Comparison of ENCODE assay signal across 12 mouse cellular contexts in genomic region chr12:86162890-86163816, GRCm38 (mm10).
DNase-seq lines count a peak whose midpoint lies in the region; ATAC-seq and TF ChIP-seq lines count a peak whose summit lies in the region.
"Had no signal": no experiment of that assay in that cellular context is flagged by ENCODE, and none has a peak within 500 bp of the region (broad histone marks: within the 10 kb centered on the region; RNA-seq: fewer than 3 reads in every experiment).

No protein-coding gene starts in this region.

- no peaks in the 10 kb centered on the region for H3K27me3 ChIP-seq in heart, embryonic 13.5 days (replicated peaks)
- 0 out of 2 replicates have a peak, but pooled peaks cover 1% of the 10 kb centered on the region for H3K27me3 ChIP-seq in heart, embryonic 11.5 days (ENCODE audit: control insufficient read depth, insufficient read depth, low read length)
- peaks cover 18% of the 10 kb centered on the region; the same call in 1 of the 2 replicates for H3K27me3 ChIP-seq in embryonic facial prominence, embryonic 10.5 days (replicated peaks; ENCODE audit: low read depth, poor library complexity, severe bottlenecking)
- no peaks in the 10 kb centered on the region for H3K27me3 ChIP-seq in hindbrain, postnatal 0 days (ENCODE audit: insufficient read depth, low read length)
- no peaks in the 10 kb centered on the region for H3K27me3 ChIP-seq in neural tube, embryonic 15.5 days (replicated peaks)
- H3K27me3 ChIP-seq in thymus, adult 2 months (ENCODE audit: control insufficient read depth, insufficient read depth, low read length): no peaks in the 10 kb centered on the region
- H3K27me3 ChIP-seq: CH12.LX; liver, embryonic 15.5 days had no signal

- no peak overlapping the region for H3K27ac ChIP-seq in heart, embryonic 13.5 days (replicated peaks)
- no peak overlapping the region for H3K27ac ChIP-seq in heart, embryonic 11.5 days (ENCODE audit: low read depth, low read length)
- peak overlapping the region; percentile 66 for H3K27ac ChIP-seq in embryonic facial prominence, embryonic 10.5 days (replicated peaks)
- H3K27ac ChIP-seq in hindbrain, postnatal 0 days: peak overlapping the region; percentile 36
- H3K27ac ChIP-seq in neural tube, embryonic 15.5 days (replicated peaks): no peak overlapping the region
- no peak overlapping the region for H3K27ac ChIP-seq in thymus, adult 2 months (ENCODE audit: control insufficient read depth, insufficient read depth, low read length)
- H3K27ac ChIP-seq: liver, embryonic 15.5 days; neural tube, embryonic 13.5 days had no signal

- peak; percentile 33 for DNase-seq in ES-CJ7 (ENCODE audit: low read depth, low spot score)
- peak; percentile 40 for DNase-seq in embryonic facial prominence, embryonic 10.5 days (ENCODE audit: low spot score)
- peak; percentile 25 for DNase-seq in hindbrain, postnatal 0 days (ENCODE audit: low spot score)
- DNase-seq in thymus, adult 2 months: no peak
- no peak for DNase-seq in frontal cortex, adult 2 months (ENCODE audit: extremely low spot score in 1 of 2, low spot score in 1 of 2)
- DNase-seq: kidney, adult 8-10 months had no signal

- H3K4me3 ChIP-seq in heart, embryonic 13.5 days: no peak overlapping the region
- H3K4me3 ChIP-seq in heart, embryonic 11.5 days (ENCODE audit: low read depth, low read length): no peak overlapping the region
- H3K4me3 ChIP-seq in embryonic facial prominence, embryonic 10.5 days: no peak overlapping the region
- H3K4me3 ChIP-seq in hindbrain, postnatal 0 days (ENCODE audit: low read length): no peak overlapping the region
- H3K4me3 ChIP-seq in neural tube, embryonic 15.5 days (replicated peaks): no peak overlapping the region
- no peak overlapping the region for H3K4me3 ChIP-seq in thymus, adult 2 months (ENCODE audit: control insufficient read depth, insufficient read depth, low read length)
- H3K4me3 ChIP-seq: liver, embryonic 15.5 days; neural tube, embryonic 13.5 days had no signal

- H3K36me3 ChIP-seq in heart, embryonic 13.5 days: peaks cover 17% of the 10 kb centered on the region
- H3K36me3 ChIP-seq in heart, embryonic 11.5 days (ENCODE audit: control insufficient read depth, insufficient read depth, low read length): peaks cover 7% of the 10 kb centered on the region; the same call in 1 of the 2 replicates
- peaks cover 12% of the 10 kb centered on the region for H3K36me3 ChIP-seq in embryonic facial prominence, embryonic 10.5 days (replicated peaks)
- H3K36me3 ChIP-seq in hindbrain, postnatal 0 days (ENCODE audit: insufficient read depth, low read length): no peaks in the 10 kb centered on the region
- H3K36me3 ChIP-seq in neural tube, embryonic 15.5 days: no peaks in the 10 kb centered on the region
- no peaks in the 10 kb centered on the region for H3K36me3 ChIP-seq in thymus, adult 2 months (ENCODE audit: control insufficient read depth, insufficient read depth, low read length)
- H3K36me3 ChIP-seq: liver, embryonic 15.5 days had no signal

- H3K9ac ChIP-seq in heart, embryonic 13.5 days: 0 out of 2 replicates have a peak overlapping the region, but pooled peaks have one; percentile 13
- no peak overlapping the region for H3K9ac ChIP-seq in heart, embryonic 11.5 days (ENCODE audit: low read depth, low read length)
- no peak overlapping the region for H3K9ac ChIP-seq in hindbrain, postnatal 0 days (replicated peaks; ENCODE audit: low read length)
- no peak overlapping the region for H3K9ac ChIP-seq in neural tube, embryonic 15.5 days (replicated peaks)
- H3K9ac ChIP-seq: liver, embryonic 15.5 days; neural tube, embryonic 13.5 days had no signal

- TF ChIP-seq POLR2A in thymus, adult 2 months (IDR thresholded peaks at IDR 0.05; ENCODE audit: control insufficient read depth, extremely low read depth, insufficient read depth, low read length, poor library complexity): no peak

- H3K9me3 ChIP-seq in heart, embryonic 13.5 days: peaks cover 6% of the 10 kb centered on the region
- H3K9me3 ChIP-seq in heart, embryonic 11.5 days (replicated peaks; ENCODE audit: control insufficient read depth, low read length): no peaks in the 10 kb centered on the region
- H3K9me3 ChIP-seq in embryonic facial prominence, embryonic 10.5 days: peaks cover 4% of the 10 kb centered on the region; the same call in 1 of the 2 replicates
- H3K9me3 ChIP-seq in hindbrain, postnatal 0 days (ENCODE audit: low read length): no peaks in the 10 kb centered on the region
- no peaks in the 10 kb centered on the region for H3K9me3 ChIP-seq in neural tube, embryonic 15.5 days (replicated peaks)
- H3K9me3 ChIP-seq: liver, embryonic 15.5 days; neural tube, embryonic 13.5 days had no signal

- H3K4me1 ChIP-seq in heart, embryonic 13.5 days: peaks cover 46% of the 10 kb centered on the region
- peaks cover 26% of the 10 kb centered on the region for H3K4me1 ChIP-seq in heart, embryonic 11.5 days (ENCODE audit: control insufficient read depth, insufficient read depth, low read length)
- H3K4me1 ChIP-seq in embryonic facial prominence, embryonic 10.5 days: peaks cover 65% of the 10 kb centered on the region
- H3K4me1 ChIP-seq in hindbrain, postnatal 0 days (ENCODE audit: insufficient read depth, low read length): peaks cover 7% of the 10 kb centered on the region
- peaks cover 24% of the 10 kb centered on the region for H3K4me1 ChIP-seq in neural tube, embryonic 15.5 days
- no peaks in the 10 kb centered on the region for H3K4me1 ChIP-seq in thymus, adult 2 months (replicated peaks; ENCODE audit: control insufficient read depth, insufficient read depth, low read length)
- H3K4me1 ChIP-seq: liver, embryonic 15.5 days had no signal

- WGBS in heart, embryonic 13.5 days: 47% methylated on average over 12 of the region's 12 CpGs
- WGBS in heart, embryonic 11.5 days (ENCODE audit: insufficient replicate concordance): 42% methylated on average over 12 of the region's 12 CpGs
- 11% methylated on average over 12 of the region's 12 CpGs for WGBS in embryonic facial prominence, embryonic 10.5 days
- WGBS in hindbrain, postnatal 0 days: 19% methylated on average over 12 of the region's 12 CpGs
- WGBS in neural tube, embryonic 15.5 days: 15% methylated on average over 12 of the region's 12 CpGs
- WGBS in thymus, adult 2 months: 69% methylated on average over 12 of the region's 12 CpGs

- TF ChIP-seq CTCF in hindbrain, postnatal 0 days (IDR thresholded peaks at IDR 0.05; ENCODE audit: low read depth): no peak
- no peak for TF ChIP-seq CTCF in thymus, adult 2 months (IDR thresholded peaks at IDR 0.05; ENCODE audit: borderline replicate concordance, control insufficient read depth, extremely low read depth, insufficient read depth, low read length, poor library complexity)

- H3K4me2 ChIP-seq in heart, embryonic 13.5 days: no peak overlapping the region
- no peak overlapping the region for H3K4me2 ChIP-seq in heart, embryonic 11.5 days
- H3K4me2 ChIP-seq in hindbrain, postnatal 0 days (ENCODE audit: low read depth, low read length): no peak overlapping the region
- H3K4me2 ChIP-seq in neural tube, embryonic 15.5 days: no peak overlapping the region
- H3K4me2 ChIP-seq: liver, embryonic 15.5 days; neural tube, embryonic 13.5 days had no signal

- ATAC-seq in heart, embryonic 13.5 days (ENCODE audit: extremely low read depth, insufficient number of reproducible peaks, low FRiP score, low TSS enrichment): no peak
- ATAC-seq in heart, embryonic 11.5 days (replicated peaks; ENCODE audit: insufficient number of reproducible peaks, low FRiP score, low TSS enrichment): no peak; the same call in 1 of the 2 replicates
- ATAC-seq in hindbrain, postnatal 0 days: 0 out of 2 replicates have a peak, but pooled peaks have one; percentile 28
- no peak for ATAC-seq in neural tube, embryonic 15.5 days (ENCODE audit: low FRiP score)

Comparison
In these comparisons a context has a peak if more than half of its experiments do, and no peak if none do; other contexts are left out.
1. H3K27ac ChIP-seq: peak in embryonic facial prominence, embryonic 10.5 days (single experiment) and hindbrain, postnatal 0 days (single experiment); none in heart, embryonic 13.5 days (single experiment), heart, embryonic 11.5 days (single experiment), neural tube, embryonic 15.5 days (single experiment) and thymus, adult 2 months (single experiment).
2. DNase-seq: peak in ES-CJ7 (single experiment), embryonic facial prominence, embryonic 10.5 days (single experiment) and hindbrain, postnatal 0 days (single experiment); none in thymus, adult 2 months (single experiment) and frontal cortex, adult 2 months (0 of 2).